Mouse (Mus musculus): ENCODE results near the gene Bpifb1. TPM values are rescaled to one million over a fixed set of nuclear protein-coding genes. Genes with fewer than 3 reads are reported as not detected.

The Bpifb1 gene
- 2.7 TPM in 1 of 2 replicates, not detected in the other for polyA plus RNA-seq (2012; rRNA removed)

DNA sequence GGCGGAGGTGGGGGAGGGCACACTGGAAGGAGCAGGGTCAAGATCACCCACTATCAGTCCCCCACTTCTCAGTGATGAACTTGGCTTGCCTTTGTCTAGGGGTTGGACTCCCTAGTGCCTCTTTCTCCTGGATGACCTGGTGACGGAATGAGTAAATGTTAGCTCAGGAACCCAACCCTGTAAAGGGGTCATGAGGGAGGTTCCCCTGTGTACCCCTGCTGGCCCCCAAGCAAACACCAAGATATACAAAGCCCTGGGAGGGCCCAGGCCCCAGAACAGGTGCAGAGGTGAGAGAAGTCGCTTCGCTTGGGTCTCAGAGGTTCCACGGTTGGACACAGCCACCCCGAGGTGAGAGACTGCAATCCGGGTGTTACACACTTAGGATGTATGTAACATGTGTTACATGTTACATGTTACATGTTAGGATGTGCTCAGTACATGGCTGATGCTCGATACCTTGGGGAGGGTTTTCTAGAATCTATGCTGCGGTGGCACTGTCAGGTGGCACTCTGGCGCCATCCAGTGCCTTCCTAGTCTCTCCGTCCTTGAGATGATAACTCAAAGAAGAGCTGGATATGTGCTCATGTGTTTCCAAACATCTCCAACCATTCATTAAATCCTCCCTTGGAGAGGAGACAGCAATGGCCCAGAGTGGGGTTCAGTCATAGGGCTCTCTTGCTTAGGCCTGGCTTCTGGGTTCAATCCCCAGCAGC is at the start of gene Bpifb1:
Bpifb1 (plus strand) TSS at position 273 of the 713 bp plus-strand sequence.
- Histone ChIP-seq H3K27ac (ENCODE audit: insufficient read depth, low read depth, low read length) (no peak within 1 kb of the TSS), H3K4me1 (ENCODE audit: control insufficient read depth, insufficient read depth, insufficient read length, low read length) (no peaks in the 10 kb centered on the region), H3K36me3 (ENCODE audit: control insufficient read depth, insufficient read depth, low read length) (no peaks in the 10 kb centered on the region), H3K27me3 (ENCODE audit: control insufficient read depth, insufficient read depth, low read length) (no peaks in the 10 kb centered on the region), H3K4me3 (ENCODE audit: low read depth, low read length) (no peak within 1 kb of the TSS)
- 76% methylated on average over 11 of the region's 11 CpGs for WGBS
- no peak for TF ChIP-seq CTCF (IDR thresholded peaks at IDR 0.05; ENCODE audit: extremely low read depth, insufficient read length, insufficient replicate concordance, low read depth, low read length)
- no peak for TF ChIP-seq POLR2A (IDR thresholded peaks at IDR 0.05; ENCODE audit: low read depth, low read length)

GRCm38 (mm10) chr2:154142580-154142979 is 48.0 kb upstream of the Bpifb1 start, which contains the start of gene Bpifa1:
TSS of gene Bpifa1 (plus strand) at chr2:154142880.
- H3K27ac ChIP-seq (ENCODE audit: insufficient read depth, low read depth, low read length) = no peak within 1 kb of the TSS

GRCm38 (mm10) chr2:154143735-154144134 is 46.9 kb upstream of the Bpifb1 start:
- 63% methylated on average over 3 of the region's 3 CpGs for WGBS
- no peaks in the 10 kb centered on the region for H3K4me1 ChIP-seq (ENCODE audit: control insufficient read depth, insufficient read depth, insufficient read length, low read length)
- TF ChIP-seq POLR2A (IDR thresholded peaks at IDR 0.05; ENCODE audit: low read depth, low read length) (no peak), CTCF (IDR thresholded peaks at IDR 0.05; ENCODE audit: extremely low read depth, insufficient read length, insufficient replicate concordance, low read depth, low read length) (no peak)
- no peaks in the 10 kb centered on the region for H3K27me3 ChIP-seq (ENCODE audit: control insufficient read depth, insufficient read depth, low read length)
- no peak overlapping the region for H3K27ac ChIP-seq (ENCODE audit: insufficient read depth, low read depth, low read length)
- H3K36me3 ChIP-seq (ENCODE audit: control insufficient read depth, insufficient read depth, low read length) = no peaks in the 10 kb centered on the region
- no peak overlapping the region for H3K4me3 ChIP-seq (ENCODE audit: low read depth, low read length)

More at GRCm38 (mm10) chr2:154142580-154142979, 48.0 kb upstream of the Bpifb1 start, which contains the start of gene Bpifa1:
- no peaks in the 10 kb centered on the region for H3K4me1 ChIP-seq (ENCODE audit: control insufficient read depth, insufficient read depth, insufficient read length, low read length)
- H3K36me3 ChIP-seq (ENCODE audit: control insufficient read depth, insufficient read depth, low read length) = no peaks in the 10 kb centered on the region
- H3K27me3 ChIP-seq (ENCODE audit: control insufficient read depth, insufficient read depth, low read length) = no peaks in the 10 kb centered on the region
- H3K4me3 ChIP-seq (ENCODE audit: low read depth, low read length) = no peak within 1 kb of the TSS
- TF ChIP-seq POLR2A (IDR thresholded peaks at IDR 0.05; ENCODE audit: low read depth, low read length) (no peak), CTCF (IDR thresholded peaks at IDR 0.05; ENCODE audit: extremely low read depth, insufficient read length, insufficient replicate concordance, low read depth, low read length) (no peak)
- WGBS = 68% methylated on average over 4 of the region's 4 CpGs

- Histone ChIP-seq H3K4me3 (ENCODE audit: low read depth, low read length) (no peak overlapping the region), H3K27me3 (ENCODE audit: control insufficient read depth, insufficient read depth, low read length) (no peaks in the 10 kb centered on the region), H3K4me1 (ENCODE audit: control insufficient read depth, insufficient read depth, insufficient read length, low read length) (no peaks in the 10 kb centered on the region), H3K36me3 (ENCODE audit: control insufficient read depth, insufficient read depth, low read length) (no peaks in the 10 kb centered on the region), H3K27ac (ENCODE audit: insufficient read depth, low read depth, low read length) (no peak overlapping the region)
- TF ChIP-seq POLR2A (IDR thresholded peaks at IDR 0.05; ENCODE audit: low read depth, low read length) = no peak
- TF ChIP-seq CTCF (IDR thresholded peaks at IDR 0.05; ENCODE audit: extremely low read depth, insufficient read length, insufficient replicate concordance, low read depth, low read length) = no peak
- WGBS = 81% methylated on average over 4 of the region's 4 CpGs
Observed at GRCm38 (mm10) chr2:154147496-154147895, 43.1 kb upstream of the Bpifb1 start.

GRCm38 (mm10) chr2:154158433-154158832 is 32.2 kb upstream of the Bpifb1 start:
- 40% methylated on average over 3 of the region's 3 CpGs for WGBS
- Histone ChIP-seq H3K27ac (ENCODE audit: insufficient read depth, low read depth, low read length) (no peak overlapping the region), H3K4me3 (ENCODE audit: low read depth, low read length) (no peak overlapping the region), H3K4me1 (ENCODE audit: control insufficient read depth, insufficient read depth, insufficient read length, low read length) (no peaks in the 10 kb centered on the region), H3K36me3 (ENCODE audit: control insufficient read depth, insufficient read depth, low read length) (no peaks in the 10 kb centered on the region), H3K27me3 (ENCODE audit: control insufficient read depth, insufficient read depth, low read length) (no peaks in the 10 kb centered on the region)
- TF ChIP-seq CTCF (IDR thresholded peaks at IDR 0.05; ENCODE audit: extremely low read depth, insufficient read length, insufficient replicate concordance, low read depth, low read length) (peak; percentile 61; the same call in 1 of the 2 replicates), POLR2A (IDR thresholded peaks at IDR 0.05; ENCODE audit: low read depth, low read length) (no peak)

DNA sequence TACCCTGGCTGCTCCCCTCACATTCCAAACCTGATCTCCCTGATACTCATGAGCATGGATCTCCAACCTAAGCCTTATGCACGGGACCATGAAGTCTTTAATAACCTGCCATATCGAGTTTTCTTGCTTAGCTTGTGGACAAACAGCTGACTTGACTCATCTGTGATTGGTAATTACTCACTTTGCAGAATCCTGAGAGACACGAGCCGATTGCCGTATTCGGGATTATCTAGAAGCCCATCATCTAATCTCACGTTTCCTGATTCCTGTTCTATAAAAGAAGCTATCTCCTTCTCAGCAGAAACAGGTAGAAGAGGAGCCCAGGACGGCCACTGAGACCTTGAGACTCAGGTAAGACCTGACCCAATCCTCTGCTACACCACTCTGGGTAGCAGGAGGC is 28.3 kb upstream of the Bpifb1 start, which contains the start of gene Bpifa5:
Bpifa5 (plus strand) TSS at position 301 of the 400 bp plus-strand sequence.
- Histone ChIP-seq H3K4me3 (ENCODE audit: low read depth, low read length) (no peak within 1 kb of the TSS), H3K36me3 (ENCODE audit: control insufficient read depth, insufficient read depth, low read length) (no peaks in the 10 kb centered on the region), H3K27me3 (ENCODE audit: control insufficient read depth, insufficient read depth, low read length) (no peaks in the 10 kb centered on the region), H3K27ac (ENCODE audit: insufficient read depth, low read depth, low read length) (no peak within 1 kb of the TSS), H3K4me1 (ENCODE audit: control insufficient read depth, insufficient read depth, insufficient read length, low read length) (no peaks in the 10 kb centered on the region)
- TF ChIP-seq CTCF (IDR thresholded peaks at IDR 0.05; ENCODE audit: extremely low read depth, insufficient read length, insufficient replicate concordance, low read depth, low read length) (no peak), POLR2A (IDR thresholded peaks at IDR 0.05; ENCODE audit: low read depth, low read length) (no peak)
- 73% methylated on average over 8 of the region's 8 CpGs for WGBS

- 85% methylated on average over 5 of the region's 5 CpGs for WGBS
- H3K36me3 ChIP-seq (ENCODE audit: control insufficient read depth, insufficient read depth, low read length) = no peaks in the 10 kb centered on the region
- TF ChIP-seq CTCF (IDR thresholded peaks at IDR 0.05; ENCODE audit: extremely low read depth, insufficient read length, insufficient replicate concordance, low read depth, low read length) (no peak), POLR2A (IDR thresholded peaks at IDR 0.05; ENCODE audit: low read depth, low read length) (no peak)
- no peak overlapping the region for H3K27ac ChIP-seq (ENCODE audit: insufficient read depth, low read depth, low read length)
- H3K4me1 ChIP-seq (ENCODE audit: control insufficient read depth, insufficient read depth, insufficient read length, low read length) = no peaks in the 10 kb centered on the region
- H3K27me3 ChIP-seq (ENCODE audit: control insufficient read depth, insufficient read depth, low read length) = no peaks in the 10 kb centered on the region
- H3K4me3 ChIP-seq (ENCODE audit: low read depth, low read length) = no peak overlapping the region
Observed at GRCm38 (mm10) chr2:154163306-154163705, 27.3 kb upstream of the Bpifb1 start.
